Mouse (Mus musculus): ENCODE measurements around the gene Dnm3.

GRCm38 (mm10) chr1:162100033-162100820, 377.6 kb downstream of the Dnm3 start:
- TF ChIP-seq POLR2A (IDR thresholded peaks at IDR 0.05; ENCODE audit: insufficient read length, low read depth) (no peak), TCF12 (IDR thresholded peaks at IDR 0.05; ENCODE audit: insufficient read depth, poor library complexity, severe bottlenecking) (no peak), MYOD1 (IDR thresholded peaks at IDR 0.05; ENCODE audit: control insufficient read depth in 1 of 3, insufficient read length in 2 of 3, low read depth in 2 of 3) (no peak), TCF3 (IDR thresholded peaks at IDR 0.05; ENCODE audit: insufficient read length, low read depth) (no peak), MAX (IDR thresholded peaks at IDR 0.05; ENCODE audit: low read depth) (no peak), MYOG (IDR thresholded peaks at IDR 0.05; ENCODE audit: control insufficient read depth in 1 of 3, insufficient read depth in 1 of 3, insufficient read length in 2 of 3, low read depth in 2 of 3) (no peak), USF1 (IDR thresholded peaks at IDR 0.05; ENCODE audit: low read depth) (no peak), POLR2AphosphoS2 (IDR thresholded peaks at IDR 0.05; ENCODE audit: insufficient read length, low read depth) (no peak), REST (IDR thresholded peaks at IDR 0.05; ENCODE audit: insufficient read depth, insufficient read length) (no peak), CEBPB (IDR thresholded peaks at IDR 0.05; ENCODE audit: insufficient read depth, poor library complexity, severe bottlenecking) (no peak), E2F4 (IDR thresholded peaks at IDR 0.05; ENCODE audit: insufficient read depth) (no peak), SRF (IDR thresholded peaks at IDR 0.05; ENCODE audit: control insufficient read depth, insufficient read length, low read depth) (no peak)
